ENCODE assay signal across 20 mouse cellular contexts in the genomic region with DNA sequence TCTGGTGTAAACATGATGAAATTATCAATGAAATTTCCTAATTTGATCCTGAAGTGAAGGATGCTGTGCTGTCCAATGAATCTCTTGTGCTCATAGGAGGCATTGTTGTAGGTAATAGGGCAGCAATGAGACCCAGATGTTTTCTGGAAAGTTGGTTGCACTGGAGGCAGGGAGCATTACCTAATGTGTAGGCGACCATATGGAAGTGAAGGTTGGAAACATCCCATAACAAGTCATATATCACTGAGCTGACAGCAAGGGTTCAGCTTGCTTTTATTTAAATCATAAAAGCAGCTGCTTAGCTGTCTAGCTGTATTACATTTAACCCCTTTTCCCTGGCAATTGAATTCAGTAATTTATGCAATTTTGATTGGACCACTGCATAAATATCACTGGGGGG.
DNase-seq lines count a peak whose midpoint lies in the region; ATAC-seq and TF ChIP-seq lines count a peak whose summit lies in the region.
"Had no signal": no experiment of that assay in that cellular context is flagged by ENCODE, and none has a peak within 500 bp of the region (broad histone marks: within the 10 kb centered on the region; RNA-seq: fewer than 3 reads in every experiment).

No protein-coding gene starts in this region.

- 54% methylated on average over 1 of the region's 1 CpGs for WGBS in hindbrain, embryonic 11.5 days
- WGBS in hindbrain, postnatal 0 days = 68% methylated on average over 1 of the region's 1 CpGs
- WGBS in limb, embryonic 14.5 days = 8% methylated on average over 1 of the region's 1 CpGs

- ATAC-seq in hindbrain, embryonic 11.5 days (ENCODE audit: low FRiP score) = 0 out of 2 replicates have a peak, but pooled peaks have one; percentile 27
- no peak for ATAC-seq in hindbrain, postnatal 0 days
- peak; percentile 76 for ATAC-seq in limb, embryonic 14.5 days (ENCODE audit: low FRiP score, low read depth)
- ATAC-seq in granulocyte monocyte progenitor cell, adult 5-6 weeks (replicated peaks; ENCODE audit: poor library complexity, severe bottlenecking) = no peak
- ATAC-seq in inflammation-experienced regulatory T-cells, adult 6 months = no peak
- ATAC-seq: CD4-positive, CD25-positive, alpha-beta regulatory T cell, adult 4 months; forebrain, embryonic 13.5 days; liver, postnatal 0 days; Patski had no signal

- H3K36me3 ChIP-seq in hindbrain, embryonic 11.5 days (ENCODE audit: control insufficient read depth, insufficient read depth, low read length) = no peaks in the 10 kb centered on the region
- no peaks in the 10 kb centered on the region for H3K36me3 ChIP-seq in hindbrain, postnatal 0 days (ENCODE audit: insufficient read depth, low read length)
- H3K36me3 ChIP-seq in limb, embryonic 14.5 days (ENCODE audit: control insufficient read depth, insufficient read depth, low read length) = no peaks in the 10 kb centered on the region
- H3K36me3 ChIP-seq: limb, embryonic 15.5 days had no signal

- DNase-seq in hindbrain, embryonic 11.5 days (ENCODE audit: low spot score) = peak; percentile 7
- no peak for DNase-seq in hindbrain, postnatal 0 days (ENCODE audit: low spot score)
- DNase-seq in embryo, embryonic 10.5 days (ENCODE audit: low spot score) = peak; percentile 69
- DNase-seq in forelimb bud, embryonic 11.5 days (ENCODE audit: low read depth, low spot score) = peak; percentile 94
- peak; percentile 78 for DNase-seq in limb, embryonic 14.5 days (ENCODE audit: low spot score)
- no peak for DNase-seq in kidney, postnatal 36 days
- DNase-seq: adrenal gland, adult 8-10 months; cerebellum, adult 9-10 months; gastrocnemius, postnatal 14 days; kidney, adult 18-20 months; kidney, postnatal 10 days; liver, postnatal 0 days; thymus, postnatal 36 days had no signal

- no peak for TF ChIP-seq POLR2A in limb, embryonic 14.5 days (IDR thresholded peaks at IDR 0.05; ENCODE audit: borderline replicate concordance, extremely low read depth, insufficient read depth, insufficient read length)

- no peaks in the 10 kb centered on the region for H3K27me3 ChIP-seq in hindbrain, embryonic 11.5 days (ENCODE audit: control insufficient read depth, insufficient read depth, low read length)
- H3K27me3 ChIP-seq in hindbrain, postnatal 0 days (ENCODE audit: insufficient read depth, low read length) = no peaks in the 10 kb centered on the region
- no peaks in the 10 kb centered on the region for H3K27me3 ChIP-seq in limb, embryonic 14.5 days (ENCODE audit: control insufficient read depth, insufficient read depth, low read length)
- H3K27me3 ChIP-seq: forebrain, embryonic 13.5 days; limb, embryonic 15.5 days; Patski had no signal

- H3K4me2 ChIP-seq in hindbrain, embryonic 11.5 days (replicated peaks; ENCODE audit: low read depth, low read length) = no peak overlapping the region
- no peak overlapping the region for H3K4me2 ChIP-seq in hindbrain, postnatal 0 days (ENCODE audit: low read depth, low read length)
- H3K4me2 ChIP-seq in limb, embryonic 14.5 days (replicated peaks; ENCODE audit: low read depth, low read length, severe bottlenecking) = no peak overlapping the region
- H3K4me2 ChIP-seq: forebrain, embryonic 13.5 days; limb, embryonic 15.5 days had no signal

- H3K9me3 ChIP-seq in hindbrain, embryonic 11.5 days (ENCODE audit: control insufficient read depth, low read length) = no peaks in the 10 kb centered on the region
- H3K9me3 ChIP-seq in hindbrain, postnatal 0 days (ENCODE audit: low read length) = no peaks in the 10 kb centered on the region
- no peaks in the 10 kb centered on the region for H3K9me3 ChIP-seq in limb, embryonic 14.5 days (ENCODE audit: control insufficient read depth, low read length)
- H3K9me3 ChIP-seq: forebrain, embryonic 13.5 days; limb, embryonic 15.5 days had no signal

- no peak overlapping the region for H3K9ac ChIP-seq in hindbrain, embryonic 11.5 days (ENCODE audit: low read depth, low read length)
- no peak overlapping the region for H3K9ac ChIP-seq in hindbrain, postnatal 0 days (replicated peaks; ENCODE audit: low read length)
- H3K9ac ChIP-seq in limb, embryonic 14.5 days (ENCODE audit: low read depth, low read length, severe bottlenecking) = no peak overlapping the region
- H3K9ac ChIP-seq: forebrain, embryonic 13.5 days; limb, embryonic 15.5 days; liver, postnatal 0 days had no signal

- H3K4me1 ChIP-seq in hindbrain, embryonic 11.5 days (replicated peaks; ENCODE audit: control insufficient read depth, insufficient read depth, low read length) = no peaks in the 10 kb centered on the region
- H3K4me1 ChIP-seq in hindbrain, postnatal 0 days (ENCODE audit: insufficient read depth, low read length) = no peaks in the 10 kb centered on the region
- H3K4me1 ChIP-seq in limb, embryonic 14.5 days (ENCODE audit: control insufficient read depth, insufficient read depth, low read length) = no peaks in the 10 kb centered on the region
- H3K4me1 ChIP-seq: forebrain, embryonic 13.5 days; limb, embryonic 15.5 days had no signal

- TF ChIP-seq CTCF in hindbrain, postnatal 0 days (IDR thresholded peaks at IDR 0.05; ENCODE audit: low read depth) = no peak

- H3K4me3 ChIP-seq in hindbrain, embryonic 11.5 days (ENCODE audit: low read depth, low read length) = no peak overlapping the region
- no peak overlapping the region for H3K4me3 ChIP-seq in hindbrain, postnatal 0 days (ENCODE audit: low read length)
- no peak overlapping the region for H3K4me3 ChIP-seq in limb, embryonic 14.5 days (replicated peaks; ENCODE audit: low read length)
- H3K4me3 ChIP-seq: erythroblast, embryonic 14.5 days; forebrain, embryonic 13.5 days; limb, embryonic 15.5 days had no signal

- no peak overlapping the region for H3K27ac ChIP-seq in hindbrain, embryonic 11.5 days (ENCODE audit: low read depth, low read length)
- no peak overlapping the region for H3K27ac ChIP-seq in hindbrain, postnatal 0 days
- no peak overlapping the region for H3K27ac ChIP-seq in limb, embryonic 14.5 days (replicated peaks; ENCODE audit: low read depth, low read length)
- H3K27ac ChIP-seq: forebrain, embryonic 13.5 days; limb, embryonic 15.5 days had no signal

Comparison
In these comparisons a context has a peak if more than half of its experiments do, and no peak if none do; other contexts are left out.
1. ATAC-seq: peak in hindbrain, embryonic 11.5 days (single experiment) and limb, embryonic 14.5 days (single experiment); none in hindbrain, postnatal 0 days (single experiment), granulocyte monocyte progenitor cell, adult 5-6 weeks (single experiment) and inflammation-experienced regulatory T-cells, adult 6 months (single experiment).
2. DNase-seq: peak in hindbrain, embryonic 11.5 days (single experiment), embryo, embryonic 10.5 days (single experiment), forelimb bud, embryonic 11.5 days (single experiment) and limb, embryonic 14.5 days (single experiment); none in hindbrain, postnatal 0 days (single experiment) and kidney, postnatal 36 days (0 of 2).